Mouse (Mus musculus) brain, embryonic 14.5 days (tissue): ENCODE data around the gene Fam173b. TPM values are rescaled to one million over a fixed set of nuclear protein-coding genes. Genes with fewer than 3 reads are reported as not detected.

Source experiments
- DNase-seq: peaks from one replicate; pipeline ENCODE4 v3.0.0-alpha.2; 2011; ENCODE audit warnings: low read depth
- CTCF ChIP-seq: fragments of 200-500 bp; IDR thresholded peaks from 2 replicates; pipeline ENCODE4 v1.5.1; 2012; ENCODE audit warnings: inconsistent platforms, mild to moderate bottlenecking, moderate library complexity, borderline replicate concordance; ENCODE audit not compliant: insufficient read depth, insufficient read length; ENCODE audit errors: extremely low read depth
- POLR2A ChIP-seq: fragments of 200-500 bp; IDR thresholded peaks from 2 replicates; pipeline ENCODE4 v1.6.1; 2012; ENCODE audit warnings: mild to moderate bottlenecking, inconsistent platforms, borderline replicate concordance; ENCODE audit not compliant: poor library complexity, insufficient read depth, insufficient read length, severe bottlenecking; ENCODE audit errors: extremely low read depth
- polyA plus RNA-seq: library from polyadenylated mRNA; depleted of rRNA; stranded (reverse); fragments of >200 nt; gene quantifications from 2 replicates; pipeline ENCODE4 v1.2.3, GENCODE M21; 2012

Fam173b gene
- polyA plus RNA-seq, 1 experiment: 13.4 TPM

GRCm38 (mm10) chr15:31613826-31614453 is 12.3 kb downstream of the Fam173b start:
- no peak for DNase-seq
- TF ChIP-seq CTCF: no peak
- no peak for TF ChIP-seq POLR2A

DNA sequence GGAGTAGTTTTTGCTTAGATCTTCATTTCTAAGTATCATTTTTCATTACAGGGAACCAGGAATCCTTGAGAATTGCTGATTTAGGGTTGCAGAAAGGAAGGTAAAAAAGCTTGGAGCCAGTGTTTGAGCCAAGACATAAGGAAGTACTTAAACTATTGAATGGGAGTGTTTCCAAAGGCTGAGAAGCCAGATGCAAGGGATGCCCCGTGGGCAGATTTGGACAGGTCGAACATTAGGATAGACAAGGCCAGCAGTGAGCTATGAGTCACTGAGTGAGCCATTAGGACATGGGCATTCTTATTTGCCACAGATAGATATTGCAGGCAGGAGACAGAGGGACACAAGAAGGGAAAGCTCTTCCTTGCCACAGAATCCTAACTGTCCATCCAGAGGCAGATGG is 13.0 kb downstream of the Fam173b start:
- TF ChIP-seq POLR2A: no peak
- TF ChIP-seq CTCF: no peak
- no peak for DNase-seq

- TF ChIP-seq POLR2A (no peak), CTCF (no peak)
- no peak for DNase-seq
Observed at GRCm38 (mm10) chr15:31617261-31617660, 15.6 kb downstream of the Fam173b start.

- DNase-seq: peak; percentile 63
- TF ChIP-seq CTCF: peak; percentile 37; the same call in 1 of the 2 replicates
- TF ChIP-seq POLR2A: no peak
Observed at GRCm38 (mm10) chr15:31619521-31619920, 17.9 kb downstream of the Fam173b start.

DNA sequence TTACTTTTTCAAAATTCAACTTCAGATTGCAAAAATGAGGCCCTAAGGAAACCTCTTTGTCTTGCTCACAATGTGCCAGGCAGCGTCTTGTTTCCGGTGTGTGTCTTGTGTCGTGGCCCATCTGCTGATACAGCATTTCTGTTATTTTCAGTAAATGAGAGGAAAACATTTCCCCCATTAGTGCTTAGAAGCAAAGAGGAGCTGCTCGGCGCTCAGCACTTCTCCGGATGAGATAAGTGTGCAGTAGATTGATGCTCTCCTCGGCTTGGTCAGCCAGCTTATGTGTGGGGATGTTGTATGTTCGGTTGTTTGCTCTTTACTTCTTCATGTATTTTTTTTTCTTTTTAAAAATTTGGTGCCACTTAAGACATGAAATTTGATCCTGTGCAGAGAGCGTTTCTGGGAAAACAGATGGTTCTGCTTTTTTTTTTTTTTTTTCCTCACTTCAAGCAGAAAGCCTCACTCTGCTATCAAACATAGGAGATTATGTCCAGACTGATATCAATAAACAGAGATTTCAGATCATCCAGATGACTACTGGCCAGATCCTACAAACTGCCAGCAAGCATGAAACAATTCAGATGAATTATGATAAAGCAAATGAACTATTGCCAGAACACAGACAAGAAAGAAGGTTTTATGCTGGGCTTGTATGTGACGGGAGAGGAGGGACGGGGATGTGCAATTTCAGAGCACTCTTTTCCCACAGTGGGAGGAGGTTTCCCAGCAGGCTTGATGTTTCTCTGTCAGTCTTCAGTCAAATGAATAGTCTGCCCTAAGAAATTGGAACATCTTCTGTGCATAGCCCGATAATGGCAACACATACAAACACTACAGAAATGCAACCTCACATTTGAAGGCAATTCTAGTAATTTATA is 25.9 kb downstream of the Fam173b start:
- TF ChIP-seq CTCF (no peak), POLR2A (no peak)
- peak; percentile 79 for DNase-seq

DNA sequence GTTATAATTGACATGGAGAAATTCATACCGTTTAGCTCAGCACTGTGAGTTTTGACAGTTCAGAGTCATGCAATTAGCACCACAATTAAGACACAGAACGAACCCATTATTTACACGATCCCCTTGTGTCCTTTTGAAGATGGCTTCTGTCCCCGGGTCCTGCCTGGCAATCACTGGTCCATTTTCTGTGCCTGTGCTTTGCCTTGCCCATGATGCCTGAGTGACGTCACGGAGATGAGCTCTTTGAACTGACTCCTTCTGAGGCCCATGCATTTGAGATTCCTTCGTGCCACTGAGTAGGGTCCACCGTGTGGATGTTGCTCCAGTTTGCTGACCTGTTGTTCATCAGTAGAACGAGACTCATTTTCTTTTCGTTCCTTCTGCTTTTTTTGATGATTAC is 26.5 kb downstream of the Fam173b start:
- DNase-seq: peak; percentile 38

DNA sequence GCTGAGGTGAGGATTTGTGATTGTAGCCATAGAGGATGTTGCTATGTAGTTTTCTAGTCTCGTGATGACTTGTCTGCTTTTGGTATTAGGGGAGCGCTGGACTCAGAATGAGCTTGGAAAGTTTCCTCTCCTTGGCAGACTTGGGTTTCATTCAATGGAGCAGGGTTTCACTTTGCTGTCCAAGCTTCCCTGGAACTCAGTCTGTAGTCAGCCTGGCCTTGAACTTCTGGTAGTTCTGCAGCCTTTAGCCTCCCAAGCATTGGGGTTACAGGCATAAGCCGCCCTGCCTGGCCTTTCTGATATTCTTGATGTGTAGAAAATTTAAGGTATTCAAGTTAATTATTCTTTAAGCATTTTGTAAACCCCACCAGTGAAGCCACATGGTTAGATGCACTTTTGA is 27.9 kb downstream of the Fam173b start:
- TF ChIP-seq CTCF: no peak
- no peak for TF ChIP-seq POLR2A
- no peak for DNase-seq

More for the DNA sequence above, 26.5 kb downstream of the Fam173b start:
- TF ChIP-seq POLR2A (no peak), CTCF (no peak)

DNA sequence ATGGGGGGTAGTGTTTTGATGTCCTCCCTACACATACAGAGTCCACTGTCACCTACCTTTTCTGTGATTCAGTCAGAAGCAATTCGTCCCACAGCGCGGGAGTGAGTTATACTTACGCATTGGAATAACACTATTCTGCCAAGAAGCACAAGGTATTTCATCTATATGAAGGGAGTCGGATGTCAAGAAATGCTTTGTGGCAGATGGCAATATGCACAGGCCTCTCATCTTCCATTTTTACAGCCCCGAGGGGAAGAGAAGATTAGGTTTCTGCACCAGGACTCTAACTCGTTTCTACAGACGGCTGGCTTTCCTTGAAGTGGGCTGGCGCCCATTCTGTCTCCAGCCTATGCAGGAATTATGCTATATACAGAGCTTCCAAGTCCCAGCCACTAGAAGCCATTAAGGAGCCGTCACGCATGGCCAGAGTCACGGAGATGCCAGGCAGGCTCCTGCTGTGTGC is 29.8 kb downstream of the Fam173b start:
- peak; percentile 32 for DNase-seq

GRCm38 (mm10) chr15:31632478-31632877 is 30.8 kb downstream of the Fam173b start:
- no peak for TF ChIP-seq CTCF
- no peak for TF ChIP-seq POLR2A
- DNase-seq: no peak

More for the DNA sequence above, 29.8 kb downstream of the Fam173b start:
- no peak for TF ChIP-seq POLR2A
- no peak for TF ChIP-seq CTCF

- peak; percentile 74 for DNase-seq
- TF ChIP-seq POLR2A: no peak
- no peak for TF ChIP-seq CTCF
Observed at GRCm38 (mm10) chr15:31634582-31634981, 32.9 kb downstream of the Fam173b start.

- TF ChIP-seq POLR2A (no peak), CTCF (no peak)
- no peak for DNase-seq
Observed at GRCm38 (mm10) chr15:31636091-31636595, 34.5 kb downstream of the Fam173b start.
